Mouse (Mus musculus) hindbrain, postnatal 0 days (tissue): Measurements from ENCODE around the gene Mpp3. TPM values are rescaled to one million over a fixed set of nuclear protein-coding genes. Genes with fewer than 3 reads are reported as not detected.
A peak's percentile ranks its signal among the peaks of the same experiment; 100 is the strongest.

Experiments
- ATAC-seq: fragments of 200-750 bp; cut with Nextera tagmentation; 2 replicates; pipeline ENCODE4 v1.8.0; 2017; ENCODE audit warnings: mild to moderate bottlenecking, moderate TSS enrichment, moderate library complexity
- DNase-seq: peaks from one replicate; pipeline ENCODE4 v3.0.0-alpha.2; 2015; ENCODE audit warnings: low spot score
- H3K27ac ChIP-seq: fragments of 300-500 bp; sonication (generic); 2 replicates; pipeline ENCODE4 v1.5.1; 2014; ENCODE audit warnings: mild to moderate bottlenecking
- H3K27me3 ChIP-seq: fragments of 300-500 bp; sonication (generic); 2 replicates; pipeline ENCODE4 v1.6.1; 2014; ENCODE audit warnings: low read length, mixed read lengths; ENCODE audit not compliant: insufficient read depth
- H3K36me3 ChIP-seq: fragments of 300-500 bp; sonication (generic); 2 replicates; pipeline ENCODE4 v1.6.1; 2014; ENCODE audit warnings: low read length, mixed read lengths; ENCODE audit not compliant: insufficient read depth
- H3K4me1 ChIP-seq: fragments of 300-500 bp; sonication (generic); 2 replicates; pipeline ENCODE4 v1.6.1; 2014; ENCODE audit warnings: antibody characterized with exemption, low read length, mixed read lengths; ENCODE audit not compliant: insufficient read depth
- H3K4me2 ChIP-seq: fragments of 300-500 bp; sonication (generic); 2 replicates; pipeline ENCODE4 v1.6.1; 2014; ENCODE audit warnings: low read depth, mild to moderate bottlenecking, low read length, moderate library complexity, mixed read lengths
- H3K4me3 ChIP-seq: fragments of 300-500 bp; sonication (generic); 2 replicates; pipeline ENCODE4 v1.5.1; 2014; ENCODE audit warnings: low read length
- H3K9ac ChIP-seq: fragments of 300-500 bp; sonication (generic); replicated peaks from 2 replicates; pipeline ENCODE4 v1.6.1; 2014; ENCODE audit warnings: mild to moderate bottlenecking, low read length, moderate library complexity, mixed read lengths
- H3K9me3 ChIP-seq: fragments of 300-500 bp; sonication (generic); 2 replicates; pipeline ENCODE4 v1.6.1; 2016; ENCODE audit warnings: low read length, mixed read lengths
- CTCF ChIP-seq: IDR thresholded peaks from 2 replicates; pipeline ENCODE4 v1.5.1; 2016; ENCODE audit warnings: antibody characterized with exemption, control low read depth, low read depth
- WGBS: fragments of 180-500 bp; shearing (Covaris S2); extraction: QIAGEN DNeasy Blood & Tissue Kit; methylation state at CpG from one replicate; pipeline ENCODE4 v1.1.7; 2014; 5-methylcytosine and 5-hydroxymethylcytosine counted together
- polyA plus RNA-seq: library from polyadenylated mRNA; unstranded; fragments of >200 nt; fragmentation: Nextera tagmentation; extraction: Ambion mirVana; gene quantifications from 2 replicates; pipeline ENCODE4 v1.2.1, GENCODE M21; 2015
- total RNA-seq: library from RNA; depleted of rRNA; stranded (reverse); fragments of >200 nt; gene quantifications from 2 replicates; pipeline ENCODE4 v1.2.3, GENCODE M21; 2014; rRNA removed

The Mpp3 gene
- total and polyA plus RNA-seq, 2 experiments from 2014 or later = 54.1 to 81.3 TPM

- TF ChIP-seq CTCF = no peak
- H3K27me3 ChIP-seq = peaks cover 12% of the 10 kb centered on the region
- H3K4me2 ChIP-seq = no peak overlapping the region
- no peak overlapping the region for H3K9ac ChIP-seq
- DNase-seq (peak; percentile 53), ATAC-seq (no peak)
- 44% methylated on average over 5 of the region's 5 CpGs for WGBS
- H3K4me3 ChIP-seq = no peak overlapping the region
- H3K9me3 ChIP-seq = no peaks in the 10 kb centered on the region
- no peak overlapping the region for H3K27ac ChIP-seq
- H3K36me3 ChIP-seq = no peaks in the 10 kb centered on the region
- no peaks in the 10 kb centered on the region for H3K4me1 ChIP-seq
Measured at GRCm38 (mm10) chr11:101957476-101957875, 70.8 kb downstream of the Mpp3 start.

DNA sequence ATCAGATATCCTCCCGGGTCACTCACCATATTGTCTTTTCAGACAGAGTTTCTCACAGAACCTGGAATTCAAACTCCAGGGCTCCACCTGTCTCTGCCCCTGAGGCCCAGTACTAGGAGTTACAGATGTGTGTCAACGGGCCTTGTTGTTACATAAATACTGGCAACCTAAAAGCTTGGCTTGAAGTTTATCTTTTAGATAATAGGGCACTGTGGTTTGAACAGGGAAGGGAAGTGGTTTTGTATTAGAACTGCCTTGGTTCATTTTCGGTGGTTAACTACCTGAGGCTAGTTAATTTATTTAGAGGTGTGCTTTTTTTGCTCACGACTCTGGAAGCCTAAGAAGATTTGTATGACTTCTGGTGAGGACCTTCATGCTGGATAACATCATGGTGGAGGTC lies 74.8 kb downstream of the Mpp3 start:
- Histone ChIP-seq H3K27me3 (no peaks in the 10 kb centered on the region), H3K9ac (no peak overlapping the region), H3K36me3 (no peaks in the 10 kb centered on the region), H3K9me3 (no peaks in the 10 kb centered on the region), H3K4me1 (no peaks in the 10 kb centered on the region; the same call in 1 of the 2 replicates), H3K27ac (no peak overlapping the region), H3K4me2 (no peak overlapping the region), H3K4me3 (no peak overlapping the region)
- TF ChIP-seq CTCF = no peak
- no peak for DNase-seq
- 75% methylated on average over 4 of the region's 4 CpGs for WGBS
- ATAC-seq = no peak

DNA sequence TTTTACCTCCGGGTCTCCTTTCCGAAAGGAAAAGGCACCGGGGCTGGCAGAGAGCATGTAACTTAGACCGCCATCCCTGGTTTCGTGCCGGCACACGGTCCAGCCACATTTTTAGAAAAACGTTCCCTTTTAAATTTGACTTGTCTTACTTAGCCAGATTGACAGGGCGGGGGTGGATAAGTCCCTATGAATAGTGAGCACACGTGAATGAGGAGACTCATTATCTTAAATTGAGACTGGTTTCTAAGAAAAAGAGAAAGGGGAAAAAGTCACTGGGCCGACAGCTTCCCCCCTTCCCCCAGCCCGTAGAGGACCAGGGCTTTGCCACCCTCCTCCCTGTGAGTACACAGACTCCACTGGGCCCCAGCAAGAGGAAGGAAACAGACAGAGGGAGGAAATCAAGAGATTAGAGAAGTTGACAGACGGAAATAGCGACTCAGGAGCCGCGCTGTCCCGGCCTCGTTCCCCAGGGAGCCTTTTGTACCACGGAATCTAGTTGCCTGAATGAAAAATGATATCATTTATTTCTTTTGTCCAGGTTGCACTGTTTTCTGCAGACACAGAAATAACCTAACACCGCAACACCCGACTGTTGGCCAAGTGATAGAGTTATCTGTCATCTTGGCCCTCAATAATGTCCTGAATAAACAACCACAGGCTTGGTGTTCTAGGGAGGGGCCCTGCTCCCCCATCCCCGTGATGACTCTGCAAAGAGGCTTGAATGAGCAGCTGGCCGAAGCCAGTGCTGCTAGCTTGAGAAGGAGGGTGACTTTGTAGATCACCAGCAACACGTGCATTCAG lies 75.5 kb downstream of the Mpp3 start:
- 22% methylated on average over 24 of the region's 24 CpGs for WGBS
- peak; percentile 8 for DNase-seq
- no peak overlapping the region for H3K4me3 ChIP-seq
- no peaks in the 10 kb centered on the region; the same call in 1 of the 2 replicates for H3K4me1 ChIP-seq
- no peak for ATAC-seq
- no peak for TF ChIP-seq CTCF
- H3K36me3 ChIP-seq = no peaks in the 10 kb centered on the region
- H3K9ac ChIP-seq = no peak overlapping the region
- no peaks in the 10 kb centered on the region for H3K9me3 ChIP-seq
- H3K27ac ChIP-seq = no peak overlapping the region
- H3K27me3 ChIP-seq = no peaks in the 10 kb centered on the region
- H3K4me2 ChIP-seq = 0 out of 2 replicates have a peak overlapping the region, but pooled peaks have one; percentile 4

GRCm38 (mm10) chr11:101950021-101950420 lies 78.2 kb downstream of the Mpp3 start:
- WGBS = 88% methylated on average over 5 of the region's 5 CpGs
- H3K9me3 ChIP-seq = no peaks in the 10 kb centered on the region
- no peak overlapping the region for H3K9ac ChIP-seq
- no peak overlapping the region for H3K4me3 ChIP-seq
- no peaks in the 10 kb centered on the region; the same call in 1 of the 2 replicates for H3K4me1 ChIP-seq
- H3K36me3 ChIP-seq = no peaks in the 10 kb centered on the region
- no peak overlapping the region for H3K27ac ChIP-seq
- no peak overlapping the region for H3K4me2 ChIP-seq
- DNase-seq (no peak), ATAC-seq (no peak)
- no peak for TF ChIP-seq CTCF
- no peaks in the 10 kb centered on the region for H3K27me3 ChIP-seq

Other genes starting within 250 kb of the Mpp3 start
- 47.7 and 56.9 TPM in 2 replicates for gene Etv4, start 243.1 kb downstream of the Mpp3 start, total RNA-seq
- gene Etv4, start 243.1 kb downstream of the Mpp3 start, polyA plus RNA-seq = 22.5 and 30.2 TPM in 2 replicates
- gene Meox1, start 134.1 kb downstream of the Mpp3 start, total RNA-seq = 1.8 and 2.0 TPM in 2 replicates
- 0.69 and 0.73 TPM in 2 replicates for gene Meox1, start 134.1 kb downstream of the Mpp3 start, polyA plus RNA-seq
- gene Sost, start 61.4 kb downstream of the Mpp3 start, total RNA-seq = 0.22 TPM in 1 of 2 replicates, not detected in the other
- 0.14 and 0.16 TPM in 2 replicates for gene Sost, start 61.4 kb downstream of the Mpp3 start, polyA plus RNA-seq
- not detected in 2 replicates for gene Cfap97d1, start 44.2 kb downstream of the Mpp3 start, total RNA-seq
- not detected in 2 replicates for gene Cfap97d1, start 44.2 kb downstream of the Mpp3 start, polyA plus RNA-seq
- 52.0 and 80.7 TPM in 2 replicates for gene Dusp3, start 41.4 kb downstream of the Mpp3 start, total RNA-seq
- gene Dusp3, start 41.4 kb downstream of the Mpp3 start, polyA plus RNA-seq = 44.7 and 45.2 TPM in 2 replicates
- gene Cd300lg, start 13.0 kb upstream of the Mpp3 start, total RNA-seq = 0.05 and 0.29 TPM in 2 replicates
- gene Cd300lg, start 13.0 kb upstream of the Mpp3 start, polyA plus RNA-seq = 0.19 and 0.40 TPM in 2 replicates
- 49.0 and 49.9 TPM in 2 replicates for gene Mpp2, start 60.1 kb upstream of the Mpp3 start, total RNA-seq
- gene Mpp2, start 60.1 kb upstream of the Mpp3 start, polyA plus RNA-seq = 25.5 and 26.0 TPM in 2 replicates
- not detected in 2 replicates for gene Ppy, start 72.9 kb upstream of the Mpp3 start, total RNA-seq
- not detected in 2 replicates for gene Ppy, start 72.9 kb upstream of the Mpp3 start, polyA plus RNA-seq
- 25.8 and 42.9 TPM in 2 replicates for gene Pyy, start 79.4 kb upstream of the Mpp3 start, total RNA-seq
- gene Pyy, start 79.4 kb upstream of the Mpp3 start, polyA plus RNA-seq = 5.7 and 9.5 TPM in 2 replicates
- gene Nags, start 117.1 kb upstream of the Mpp3 start, total RNA-seq = not detected in 2 replicates
- 0.09 and 0.14 TPM in 2 replicates for gene Nags, start 117.1 kb upstream of the Mpp3 start, polyA plus RNA-seq
- 37.4 and 45.4 TPM in 2 replicates for gene Tmem101, start 127.9 kb upstream of the Mpp3 start, total RNA-seq
- 40.6 and 42.5 TPM in 2 replicates for gene Tmem101, start 127.9 kb upstream of the Mpp3 start, polyA plus RNA-seq
- gene Lsm12, start 156.8 kb upstream of the Mpp3 start, total RNA-seq = 65.7 and 167 TPM in 2 replicates
- gene Lsm12, start 156.8 kb upstream of the Mpp3 start, polyA plus RNA-seq = 147 and 153 TPM in 2 replicates
- 67.5 and 70.1 TPM in 2 replicates for gene G6pc3, start 161.2 kb upstream of the Mpp3 start, total RNA-seq
- gene G6pc3, start 161.2 kb upstream of the Mpp3 start, polyA plus RNA-seq = 43.8 and 46.2 TPM in 2 replicates
- gene Hdac5, start 201.7 kb upstream of the Mpp3 start, total RNA-seq = 212 and 350 TPM in 2 replicates
- 61.2 and 61.9 TPM in 2 replicates for gene Hdac5, start 201.7 kb upstream of the Mpp3 start, polyA plus RNA-seq
- 2.3 and 2.4 TPM in 2 replicates for gene BC030867, start 220.4 kb upstream of the Mpp3 start, total RNA-seq
- gene BC030867, start 220.4 kb upstream of the Mpp3 start, polyA plus RNA-seq = 2.1 and 2.3 TPM in 2 replicates
- gene Asb16, start 240.3 kb upstream of the Mpp3 start, total RNA-seq = 2.2 and 2.6 TPM in 2 replicates
- 0.29 and 0.41 TPM in 2 replicates for gene Asb16, start 240.3 kb upstream of the Mpp3 start, polyA plus RNA-seq